Mouse (Mus musculus): Measurements from ENCODE around the gene Ccdc152.

DNA sequence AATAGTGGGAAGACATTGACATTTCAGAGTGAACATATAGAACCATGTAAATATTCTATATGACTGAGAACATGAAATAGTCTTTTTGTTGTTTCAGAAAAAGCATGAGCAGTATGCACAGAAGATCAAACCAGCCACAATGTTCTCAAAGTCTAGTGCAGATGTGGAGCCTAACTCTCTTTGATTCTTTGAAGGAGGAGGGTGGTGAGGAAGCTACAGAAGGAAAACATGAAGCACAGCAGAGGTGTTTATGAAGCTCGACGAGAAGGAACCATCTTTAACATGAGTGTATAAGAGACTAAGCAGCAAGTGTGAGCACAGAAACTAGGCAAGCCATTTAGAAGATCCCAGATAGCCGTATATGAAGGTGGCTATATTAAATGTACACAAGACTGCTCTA is 6.5 kb upstream of the Ccdc152 start:
- no peak for TF ChIP-seq EP300 (IDR thresholded peaks at IDR 0.05; ENCODE audit: insufficient read depth, low read depth, low read length)
- TF ChIP-seq CTCF (IDR thresholded peaks at IDR 0.05) = no peak
